Mouse (Mus musculus) brain, adult 2 months (tissue): ENCODE results near the gene Dlgap1.

Source experiments
- DNase-seq: peaks from one replicate; pipeline ENCODE4 v3.0.0; 2011; ENCODE audit warnings: low read depth, low spot score

Gene Dlgap1

DNA sequence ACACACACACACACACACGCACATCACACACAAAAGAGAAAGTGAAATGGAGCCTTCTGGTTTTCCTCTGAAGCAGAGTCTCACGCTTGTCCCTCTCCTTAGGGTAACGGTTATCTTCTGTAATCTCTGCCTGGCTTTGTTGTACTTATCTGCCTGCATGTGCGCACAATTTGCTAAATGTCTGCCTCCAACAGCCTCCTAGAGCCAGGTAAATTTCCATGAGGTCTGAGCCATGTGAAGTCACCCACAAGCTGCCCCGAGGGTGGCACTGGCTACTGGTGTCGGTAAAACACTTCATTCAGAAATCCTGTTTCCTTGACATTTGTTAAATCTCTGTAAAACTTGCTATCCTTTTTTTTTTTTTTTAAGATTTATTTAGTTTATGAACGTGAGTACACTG, 869.2 kb downstream of the Dlgap1 start:
- no peak for DNase-seq

DNA sequence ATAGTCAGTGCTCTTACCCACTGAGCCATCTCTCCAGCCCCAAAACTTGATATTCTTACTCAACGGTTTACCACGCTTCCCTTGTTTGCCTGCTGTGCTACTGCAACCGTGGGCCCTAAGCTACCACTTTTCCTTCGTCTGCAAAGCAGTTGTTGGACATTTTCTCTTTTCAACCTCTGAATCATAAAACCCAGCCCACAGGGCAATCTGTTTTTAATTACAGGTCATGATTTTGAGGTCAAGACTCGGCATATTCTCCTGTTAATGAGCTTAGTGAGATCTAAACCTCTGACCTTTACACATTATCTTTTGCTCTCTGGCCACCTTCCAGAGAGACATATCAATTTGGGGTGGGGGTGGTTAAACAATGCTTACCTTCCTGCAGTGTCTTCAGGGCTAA, 869.7 kb downstream of the Dlgap1 start:
- DNase-seq: no peak

DNA sequence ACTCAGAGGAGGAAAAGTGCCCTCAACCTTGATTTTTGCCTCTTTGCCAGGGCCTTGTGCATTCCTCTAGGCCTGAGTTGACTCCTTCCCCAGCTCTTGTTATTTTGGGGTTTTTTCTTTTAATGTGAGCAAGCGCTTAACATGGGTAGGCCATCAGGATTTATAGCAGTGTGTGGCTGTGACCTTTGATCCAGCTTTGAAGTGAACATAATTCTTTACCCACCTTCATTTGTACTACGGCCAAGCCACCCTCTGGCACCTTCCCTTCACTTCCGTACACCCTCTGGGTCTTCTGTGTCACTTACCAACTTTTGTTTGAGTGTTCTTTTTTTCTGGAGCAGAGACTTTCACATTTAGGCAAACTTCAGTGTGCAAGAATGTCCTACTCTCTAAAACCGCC, 874.4 kb downstream of the Dlgap1 start:
- DNase-seq: no peak

DNA sequence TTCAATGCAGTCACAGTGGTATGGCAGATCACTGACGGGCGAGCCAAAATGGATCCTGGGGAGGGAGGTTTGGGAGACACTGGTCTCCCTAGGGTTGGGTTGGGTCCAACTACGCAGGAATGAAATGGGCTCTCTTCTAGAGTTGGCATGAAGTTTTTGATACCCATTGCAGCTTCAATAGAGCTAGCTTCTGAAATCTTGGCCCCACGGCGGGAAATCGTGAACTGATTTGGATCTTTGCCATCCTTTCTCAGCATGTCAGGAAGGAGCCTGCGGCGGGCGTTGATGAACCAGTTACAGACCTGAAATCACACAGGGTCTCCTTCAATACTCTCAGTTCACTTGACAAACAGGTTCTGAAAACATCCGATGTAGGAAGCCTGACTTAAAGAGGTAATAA, 876.1 kb downstream of the Dlgap1 start:
- DNase-seq: no peak

DNA sequence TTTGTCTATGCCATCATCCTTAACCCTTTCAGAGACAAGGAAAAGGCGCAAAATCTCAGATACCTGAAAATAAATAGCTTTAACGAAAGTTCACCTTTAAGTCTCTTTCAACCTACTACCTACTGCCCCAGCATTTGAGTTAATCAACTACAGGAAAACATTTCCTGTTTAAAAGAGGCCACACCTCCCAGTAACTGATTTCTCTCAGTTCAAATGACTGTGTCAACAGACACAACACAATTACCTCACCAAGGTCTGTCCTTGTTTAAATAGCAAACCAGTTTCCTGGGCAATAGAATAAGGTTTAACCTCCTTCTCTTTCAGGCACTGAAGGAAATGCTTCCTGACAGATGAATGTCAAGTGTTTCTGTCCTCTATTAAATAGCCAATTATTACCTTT, 876.7 kb downstream of the Dlgap1 start:
- no peak for DNase-seq

DNA sequence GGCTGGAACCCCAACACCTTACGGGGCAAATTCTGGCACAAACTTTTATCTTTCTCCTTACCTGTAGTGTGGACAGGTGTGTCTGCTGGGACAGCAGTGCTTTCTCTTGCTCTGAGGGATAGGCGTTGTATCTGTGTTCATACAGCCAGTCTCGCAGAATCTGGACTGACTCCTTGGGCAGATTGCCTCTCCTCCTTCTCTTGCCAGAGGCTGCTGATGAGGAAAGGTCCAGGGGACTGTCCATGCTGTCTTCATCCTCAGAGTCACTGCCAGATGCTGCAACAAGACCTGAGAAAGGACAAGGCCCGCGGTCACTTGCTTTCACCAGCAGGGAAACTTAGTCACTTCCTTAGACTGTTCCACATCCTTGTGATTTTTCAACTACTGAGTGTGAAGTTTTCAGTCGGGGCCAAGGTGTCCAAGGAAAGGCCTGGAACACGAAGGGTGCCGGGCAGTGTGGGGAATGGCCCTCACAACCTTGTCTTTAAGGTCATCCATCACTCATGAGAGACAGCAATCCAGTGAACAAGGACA, 877.3 kb downstream of the Dlgap1 start:
- no peak for DNase-seq

DNA sequence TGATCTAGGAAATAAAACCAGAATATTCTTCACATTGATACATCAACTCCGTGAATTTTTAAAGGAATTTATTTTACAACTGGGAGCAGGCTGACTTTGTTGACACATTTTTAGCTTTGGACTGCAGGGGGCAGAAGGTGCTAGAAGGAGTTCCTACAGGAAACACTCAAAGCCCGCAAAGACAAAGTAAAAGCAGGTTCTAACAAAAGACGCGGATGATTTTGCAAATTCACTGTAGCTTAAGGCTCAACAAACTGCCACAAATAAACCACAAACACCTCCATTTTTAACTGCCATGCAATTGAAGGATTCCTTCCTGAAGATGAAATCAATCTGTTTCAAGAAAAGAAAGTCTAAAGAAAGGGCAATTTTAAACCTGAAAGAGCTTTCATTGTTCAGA, 878.2 kb downstream of the Dlgap1 start:
- DNase-seq: no peak

DNA sequence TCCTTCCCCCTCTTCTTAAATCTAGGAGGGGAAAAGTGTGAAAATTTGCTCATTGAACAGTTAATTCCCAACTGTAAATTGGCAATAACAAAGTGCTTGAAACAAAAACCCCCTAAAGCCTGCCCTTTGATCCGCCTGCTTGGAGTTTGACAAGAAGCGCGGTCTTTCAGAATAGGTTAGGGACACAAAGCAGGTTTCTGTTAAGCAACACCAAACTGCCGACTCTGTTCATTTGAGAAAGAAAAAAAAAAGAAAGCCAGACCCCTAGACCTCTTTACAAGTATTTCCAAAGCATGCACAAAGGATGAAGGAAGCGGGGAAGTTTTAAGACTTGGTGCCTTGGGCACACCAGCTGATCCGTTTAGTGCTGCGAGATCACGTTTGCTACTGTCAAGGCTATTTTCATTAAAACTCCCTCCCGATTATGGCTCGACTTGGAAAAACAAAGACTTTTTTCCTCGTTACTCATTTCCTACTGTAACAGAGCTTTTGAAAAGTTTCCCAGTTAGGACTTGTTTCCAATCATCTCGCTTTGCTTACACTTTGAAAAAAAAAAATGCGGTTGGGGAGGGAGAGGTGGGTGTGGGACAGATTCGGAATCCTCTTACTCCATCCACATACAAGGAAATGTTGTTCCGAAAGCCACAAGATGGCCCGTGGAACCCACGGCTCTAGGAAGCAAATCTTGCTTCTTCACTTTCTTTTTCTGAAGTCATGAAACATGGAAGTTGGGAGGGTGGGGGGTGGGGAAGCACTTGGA, 879.1 kb downstream of the Dlgap1 start:
- no peak for DNase-seq

DNA sequence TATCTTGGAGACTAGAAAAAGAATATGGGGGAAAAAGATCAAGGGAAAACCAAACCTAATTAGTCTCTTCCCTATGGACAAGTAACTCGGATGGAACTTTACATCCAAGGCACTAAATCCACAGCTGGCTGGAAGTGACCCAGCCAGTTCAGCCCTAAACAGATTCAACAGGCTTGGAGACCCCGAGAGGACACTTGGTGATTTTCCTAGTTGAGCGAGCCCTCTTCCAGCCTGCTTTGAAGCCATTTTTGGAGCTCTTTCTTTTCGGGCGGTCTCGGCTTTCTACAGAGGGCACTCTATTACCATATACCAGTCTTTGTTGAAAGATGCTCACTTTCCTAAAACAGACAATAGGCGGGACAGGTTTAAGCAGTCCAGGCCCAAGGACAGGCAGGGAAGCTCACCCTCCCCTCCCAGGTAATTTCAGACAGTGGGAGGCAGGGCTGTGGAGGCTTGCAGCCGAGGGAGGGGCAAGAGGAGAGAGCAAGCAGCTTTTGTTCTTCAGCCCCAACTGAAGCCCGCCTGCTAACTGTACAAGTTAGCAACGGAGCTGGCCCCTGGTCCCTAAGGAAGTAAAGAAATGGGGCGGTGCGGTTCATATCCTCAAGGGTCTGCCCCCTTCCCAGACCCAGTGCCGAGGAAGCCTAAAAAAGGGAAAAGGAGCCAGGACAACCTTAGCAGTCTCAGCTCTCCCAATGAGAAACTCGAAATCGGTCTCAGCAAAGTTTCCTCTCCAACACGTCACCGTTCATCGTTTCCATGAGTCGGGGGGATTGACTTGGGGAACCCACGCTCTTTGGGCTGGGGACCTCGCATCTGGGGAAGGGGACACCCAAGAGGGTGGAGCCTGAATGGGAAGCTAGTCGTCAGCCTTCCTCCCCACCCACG, 879.9 kb downstream of the Dlgap1 start:
- DNase-seq: no peak

DNA sequence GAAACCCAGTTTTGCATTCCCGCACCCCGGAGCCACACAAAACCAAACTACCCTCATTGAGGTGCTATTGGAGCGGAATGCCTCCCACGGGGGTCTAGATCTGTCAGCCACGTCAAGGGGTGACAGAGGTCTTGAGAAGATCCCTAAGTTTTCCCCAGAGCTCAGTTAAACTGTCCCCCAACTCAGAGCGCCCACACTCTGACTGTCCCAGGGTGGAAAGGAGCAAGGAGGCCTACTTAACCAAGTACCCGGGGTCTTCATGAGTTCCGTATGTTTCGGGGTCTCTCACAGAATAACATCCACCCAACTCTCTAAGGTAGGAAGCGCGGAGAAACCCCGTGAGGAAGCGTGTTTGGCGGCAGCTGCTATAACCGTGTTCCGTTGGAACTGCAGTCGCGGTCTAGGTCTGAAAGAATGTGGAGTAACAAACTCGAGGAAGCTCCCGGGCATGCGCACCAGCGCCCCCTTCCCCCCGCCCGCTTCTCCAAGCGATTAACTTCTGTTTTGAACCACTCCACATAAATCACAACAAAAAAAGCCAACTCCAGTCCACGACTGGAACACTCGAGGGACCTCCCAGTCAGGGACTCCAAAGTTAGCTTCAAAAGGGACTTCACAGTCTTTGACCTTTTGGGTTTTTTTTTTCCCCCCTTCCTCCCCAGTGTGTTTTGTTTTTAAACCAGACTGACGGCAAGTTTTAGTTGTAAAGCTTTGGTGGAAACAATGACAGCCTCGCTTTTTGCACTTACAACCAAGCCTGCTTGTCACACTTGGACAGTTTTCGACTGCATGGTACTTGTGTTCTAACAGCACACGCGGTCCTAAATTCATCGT, 880.7 kb downstream of the Dlgap1 start:
- DNase-seq: no peak

DNA sequence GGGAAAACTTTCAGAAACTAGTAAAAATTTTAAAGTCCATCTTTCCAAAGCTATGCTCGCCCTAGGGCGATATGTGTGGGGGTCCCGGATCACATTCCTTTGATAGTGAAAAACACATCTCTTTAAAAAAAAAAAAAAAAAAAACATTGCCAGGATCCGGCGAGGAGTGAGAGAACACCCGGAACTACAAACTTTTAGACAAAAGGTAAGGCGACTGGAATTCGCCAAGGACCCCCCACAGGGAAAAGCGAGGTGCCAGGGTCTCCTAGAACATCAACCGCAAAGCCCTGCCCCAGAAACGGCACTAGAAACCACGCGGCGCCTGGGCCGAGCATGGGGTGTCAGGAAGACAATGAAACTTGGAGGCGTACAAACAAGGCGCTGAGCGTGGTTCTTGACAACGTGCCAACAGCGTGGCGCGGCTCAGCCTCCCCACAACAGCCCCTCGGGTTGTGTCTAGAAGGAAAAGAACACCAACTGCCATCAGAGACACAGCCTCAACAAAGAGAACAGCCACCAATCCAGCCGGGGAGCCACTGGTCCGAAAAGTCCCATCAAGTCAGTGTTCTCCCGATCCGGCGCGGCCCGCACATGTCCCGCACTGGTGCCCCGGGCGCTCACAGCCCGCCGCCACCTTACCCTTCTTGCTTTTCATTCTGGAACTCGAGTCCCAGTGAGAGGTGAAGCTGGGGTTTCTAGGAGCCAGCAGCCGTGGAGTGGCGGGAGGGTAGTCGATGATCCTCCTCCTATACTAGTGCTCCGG, 881.5 kb downstream of the Dlgap1 start:
- no peak for DNase-seq

DNA sequence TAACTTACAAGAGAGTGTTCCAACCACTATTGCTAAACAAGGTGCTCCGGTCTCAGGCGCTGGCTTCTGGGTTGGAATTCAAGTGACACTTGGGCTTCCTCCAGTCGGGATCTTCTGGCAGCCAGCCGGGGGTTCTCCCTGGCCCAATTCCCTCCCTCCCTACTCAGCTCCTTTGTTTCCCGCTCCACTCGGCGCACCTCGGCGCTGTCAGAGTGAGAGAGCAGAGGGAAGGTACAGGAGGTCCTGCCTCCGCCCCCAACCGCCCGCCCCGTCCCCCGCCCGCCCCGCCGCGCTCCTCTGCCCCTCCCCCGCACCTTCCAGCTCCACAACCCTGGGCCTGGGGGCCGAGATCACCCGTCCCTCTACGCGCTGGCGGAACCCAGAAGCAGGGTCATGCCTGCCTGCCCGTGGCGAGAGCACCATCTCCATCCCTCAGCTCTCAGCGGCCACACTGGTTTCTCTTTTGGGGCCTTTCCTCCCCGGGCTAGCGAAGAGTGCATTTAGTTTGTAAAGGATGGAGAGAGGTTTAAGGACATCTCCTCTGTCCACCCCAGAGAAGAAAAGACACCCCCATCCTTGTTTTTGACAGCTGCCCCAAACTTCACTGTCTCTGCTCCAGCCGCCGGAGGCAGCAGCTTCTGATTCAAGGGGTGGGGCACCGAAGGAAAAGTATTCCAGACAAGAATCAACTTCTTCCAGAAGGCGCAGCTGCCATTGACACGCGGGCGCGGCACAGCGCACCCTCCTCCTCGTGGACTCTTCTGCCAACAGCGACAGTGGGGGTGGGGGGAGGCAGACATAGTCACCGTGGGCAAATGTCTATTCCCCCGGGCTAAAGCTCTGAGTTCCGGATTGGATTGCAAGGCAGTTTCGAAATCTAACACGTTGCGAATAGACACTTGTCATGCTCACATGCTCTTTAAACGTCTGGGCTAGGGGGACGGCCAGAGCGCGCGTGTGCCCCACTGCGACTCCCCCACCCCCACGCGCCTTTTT, 882.4 kb downstream of the Dlgap1 start:
- DNase-seq: peak; percentile 57

DNA sequence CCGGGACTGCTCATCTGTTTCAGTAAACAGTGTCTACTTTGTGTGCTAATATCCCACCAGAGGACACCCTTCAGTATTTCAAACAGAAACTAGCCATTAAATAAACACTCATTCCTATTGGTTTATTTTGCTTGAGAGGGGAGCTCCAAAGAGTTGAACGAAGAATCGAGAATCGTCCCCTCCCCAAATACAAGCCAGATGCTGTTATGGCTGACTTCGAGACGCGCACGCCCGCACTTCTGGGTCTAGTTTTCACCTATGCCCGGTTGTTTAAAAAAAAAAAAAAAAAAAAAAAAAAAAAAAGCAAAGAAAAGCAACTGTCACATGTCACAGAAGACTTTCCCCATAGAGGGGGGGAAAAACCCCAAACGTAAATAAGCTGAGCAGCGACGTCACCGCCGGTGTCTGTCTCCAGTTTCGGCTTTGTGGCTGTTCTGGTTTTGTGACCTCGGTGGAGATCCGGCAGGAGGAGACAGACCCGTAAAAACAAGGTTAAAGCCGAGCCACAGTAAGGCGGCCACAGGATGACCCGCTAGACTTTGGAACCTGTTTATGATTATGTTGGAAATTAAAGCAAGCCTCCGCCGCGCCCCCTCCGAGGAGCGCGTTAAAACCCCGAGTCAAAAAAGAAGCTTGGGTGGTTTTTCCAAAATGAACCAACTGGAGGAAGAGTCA, 883.3 kb downstream of the Dlgap1 start:
- no peak for DNase-seq

DNA sequence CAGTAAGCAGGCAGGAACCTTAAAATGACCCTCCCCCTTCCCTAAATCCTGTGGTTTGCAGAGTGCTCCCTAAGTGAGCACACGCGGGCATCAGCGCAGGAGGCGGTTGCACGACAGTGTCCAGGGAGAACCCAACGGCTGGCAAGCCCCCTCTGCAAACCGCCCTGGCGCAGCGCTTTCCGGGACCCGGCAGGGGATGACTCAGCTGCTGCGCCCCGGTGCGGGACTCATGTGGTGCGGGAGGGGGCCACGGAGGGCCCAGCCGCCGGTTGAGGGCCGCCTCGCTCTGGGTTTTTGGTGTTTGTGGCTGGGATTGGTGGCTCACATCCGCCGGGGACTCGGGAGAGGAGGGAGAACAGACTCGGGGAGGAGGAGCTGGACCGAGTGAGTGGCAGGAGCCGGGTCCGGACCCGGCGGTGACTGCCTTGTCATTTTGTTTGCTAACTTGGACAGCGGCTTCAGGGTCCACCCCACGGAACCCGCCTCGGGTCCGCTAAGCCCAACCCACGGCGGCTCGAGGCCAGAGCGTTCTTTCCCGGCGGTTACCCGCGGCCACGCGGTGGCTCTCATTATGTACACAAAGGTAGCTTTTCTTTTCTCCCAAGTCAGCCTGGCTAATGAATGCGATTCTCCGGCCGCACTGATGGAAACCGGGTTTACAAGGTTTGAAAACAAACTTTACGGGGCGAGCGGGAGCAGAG, 884.0 kb downstream of the Dlgap1 start:
- no peak for DNase-seq

DNA sequence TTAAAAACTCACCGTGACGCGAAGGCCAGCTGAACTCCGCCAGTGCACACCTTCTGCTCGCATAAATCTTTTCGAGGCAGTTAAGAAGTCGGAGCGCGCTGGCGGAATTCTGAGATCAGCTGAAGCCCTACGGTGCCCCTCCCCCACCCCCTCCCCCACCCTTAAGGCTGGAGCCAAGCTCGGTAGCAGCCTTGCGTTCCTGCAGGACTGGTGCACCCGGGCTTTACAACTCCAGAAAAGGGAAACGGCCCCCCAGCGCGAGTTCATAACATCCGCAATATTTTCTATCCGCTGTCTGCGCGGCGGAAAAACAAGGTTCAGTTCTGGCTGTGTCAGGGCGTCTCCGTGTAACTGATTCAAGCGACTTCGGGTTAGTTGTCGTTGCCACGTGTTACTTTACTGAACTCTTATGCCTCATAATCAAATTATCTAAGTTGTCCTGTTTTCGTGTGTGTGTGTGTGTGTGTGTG, 884.6 kb downstream of the Dlgap1 start, which contains the start of gene Tgif1:
TSS of gene Tgif1 (minus strand) at position 111 of the 470 bp plus-strand sequence.
- no peak for DNase-seq

DNA sequence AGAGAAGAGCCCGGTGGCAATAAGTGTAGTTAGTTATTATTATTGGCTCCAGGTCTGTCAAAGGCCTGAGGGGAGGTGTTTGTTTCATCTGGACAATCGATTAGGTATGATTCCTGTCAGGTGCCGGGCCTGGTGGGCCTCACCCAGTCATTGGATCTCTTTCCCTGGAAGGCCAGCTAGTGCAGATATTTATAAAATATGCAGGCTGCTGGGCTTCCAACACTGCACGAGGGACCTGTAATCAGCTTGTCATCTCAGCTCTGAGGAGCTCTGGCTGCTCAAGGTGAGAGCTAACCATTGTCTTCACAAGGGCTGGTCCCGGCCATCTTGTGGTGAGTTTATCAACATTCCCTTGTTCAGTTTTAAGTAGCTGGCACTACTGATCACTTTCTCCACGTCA, 885.1 kb downstream of the Dlgap1 start:
- no peak for DNase-seq

DNA sequence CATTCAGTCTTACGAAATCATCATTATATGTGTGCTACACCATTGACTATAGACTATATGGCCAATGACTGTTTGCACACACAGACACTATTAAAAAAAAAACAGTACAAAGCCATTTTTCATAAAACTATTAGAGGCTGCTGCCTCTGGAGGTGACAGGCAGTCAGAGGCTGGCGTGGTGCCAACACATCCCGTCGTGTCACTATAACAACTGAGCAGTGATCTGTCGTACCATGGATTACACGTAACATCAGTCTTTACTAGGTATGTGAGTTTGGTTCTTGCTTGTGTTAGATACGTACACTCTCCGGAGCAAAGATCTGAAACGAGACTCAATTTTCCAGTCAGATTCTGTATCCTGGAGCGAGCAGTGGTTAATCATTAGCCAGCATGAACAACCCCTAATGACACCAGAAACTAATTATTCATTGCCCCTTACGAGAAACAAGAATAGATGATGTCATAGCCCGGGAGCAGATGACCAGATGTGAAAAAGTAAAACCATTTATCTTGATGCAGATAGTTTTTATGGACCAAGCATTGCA, 888.1 kb downstream of the Dlgap1 start:
- no peak for DNase-seq

DNA sequence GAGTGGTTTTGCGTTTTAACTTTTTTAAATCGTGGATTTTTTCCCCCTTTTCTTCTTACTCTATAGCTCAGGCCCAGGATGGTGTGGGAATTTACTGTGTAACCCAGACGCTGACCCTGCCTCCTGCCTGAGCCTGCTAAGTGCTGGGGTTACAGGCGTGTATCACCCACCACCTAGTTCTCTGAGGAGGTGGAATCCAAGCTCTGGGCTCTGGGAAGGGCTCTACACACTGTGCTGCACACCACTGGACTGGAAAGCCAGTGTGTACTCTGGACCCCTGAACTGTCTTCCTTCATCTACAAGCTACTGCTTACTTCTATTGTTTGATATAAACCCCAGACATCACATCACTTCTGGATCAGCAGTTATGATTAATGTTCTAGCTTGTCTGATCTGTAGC, 889.9 kb downstream of the Dlgap1 start:
- DNase-seq: no peak
